Mouse (Mus musculus): ENCODE results near the gene Fgf9. TPM values are rescaled to one million over a fixed set of nuclear protein-coding genes. Genes with fewer than 3 reads are reported as not detected.
A peak's percentile ranks its signal among the peaks of the same experiment; 100 is the strongest.

Fgf9 gene
- polyA plus RNA-seq, 2 experiments, result 5.3 to 10.4 TPM

- Histone ChIP-seq H3K4me2 (replicated peaks; ENCODE audit: low read depth, low read length, severe bottlenecking) (peak overlapping the region; percentile 97), H3K27ac (replicated peaks; ENCODE audit: low read depth, low read length) (no peak overlapping the region), H3K4me1 (ENCODE audit: control insufficient read depth, insufficient read depth, low read length) (peaks cover 18% of the 10 kb centered on the region), H3K4me3 (replicated peaks; ENCODE audit: low read length) (peak overlapping the region; percentile 55), H3K36me3 (ENCODE audit: control insufficient read depth, insufficient read depth, low read length) (no peaks in the 10 kb centered on the region), H3K9me3 (ENCODE audit: control insufficient read depth, low read length) (no peaks in the 10 kb centered on the region), H3K27me3 (ENCODE audit: control insufficient read depth, insufficient read depth, low read length) (peaks cover 55% of the 10 kb centered on the region), H3K9ac (ENCODE audit: low read depth, low read length, severe bottlenecking) (peak overlapping the region; percentile 58)
- ATAC-seq (ENCODE audit: low FRiP score, low read depth) (no peak), DNase-seq (ENCODE audit: low spot score) (no peak)
- 6% methylated on average over 14 of the region's 14 CpGs for WGBS
- TF ChIP-seq POLR2A (IDR thresholded peaks at IDR 0.05; ENCODE audit: borderline replicate concordance, extremely low read depth, insufficient read depth, insufficient read length), result no peak
Measured at GRCm38 (mm10) chr14:58076726-58077255, 6.4 kb downstream of the Fgf9 start.

GRCm38 (mm10) chr14:58079471-58079870 lies 9.1 kb downstream of the Fgf9 start:
- Histone ChIP-seq H3K4me1 (ENCODE audit: control insufficient read depth, insufficient read depth, low read length) (peaks cover 5% of the 10 kb centered on the region; the same call in 1 of the 2 replicates), H3K27me3 (ENCODE audit: control insufficient read depth, insufficient read depth, low read length) (peaks cover 33% of the 10 kb centered on the region), H3K9me3 (ENCODE audit: control insufficient read depth, low read length) (no peaks in the 10 kb centered on the region), H3K9ac (ENCODE audit: low read depth, low read length, severe bottlenecking) (no peak overlapping the region), H3K36me3 (ENCODE audit: control insufficient read depth, insufficient read depth, low read length) (no peaks in the 10 kb centered on the region), H3K27ac (replicated peaks; ENCODE audit: low read depth, low read length) (no peak overlapping the region), H3K4me2 (replicated peaks; ENCODE audit: low read depth, low read length, severe bottlenecking) (no peak overlapping the region), H3K4me3 (replicated peaks; ENCODE audit: low read length) (no peak overlapping the region)
- ATAC-seq (ENCODE audit: low FRiP score, low read depth), result no peak
- 76% methylated on average over 2 of the region's 2 CpGs for WGBS
- DNase-seq (ENCODE audit: low spot score), result no peak
- no peak for TF ChIP-seq POLR2A (IDR thresholded peaks at IDR 0.05; ENCODE audit: borderline replicate concordance, extremely low read depth, insufficient read depth, insufficient read length)

GRCm38 (mm10) chr14:58081955-58082354 lies 11.6 kb downstream of the Fgf9 start:
- no peak overlapping the region for H3K4me3 ChIP-seq (replicated peaks; ENCODE audit: low read length)
- 42% methylated on average over 1 of the region's 1 CpGs for WGBS
- ATAC-seq (ENCODE audit: low FRiP score, low read depth), result no peak
- no peak overlapping the region for H3K27ac ChIP-seq (replicated peaks; ENCODE audit: low read depth, low read length)
- H3K9ac ChIP-seq (ENCODE audit: low read depth, low read length, severe bottlenecking), result no peak overlapping the region
- peaks cover 12% of the 10 kb centered on the region for H3K27me3 ChIP-seq (ENCODE audit: control insufficient read depth, insufficient read depth, low read length)
- H3K36me3 ChIP-seq (ENCODE audit: control insufficient read depth, insufficient read depth, low read length), result no peaks in the 10 kb centered on the region
- TF ChIP-seq POLR2A (IDR thresholded peaks at IDR 0.05; ENCODE audit: borderline replicate concordance, extremely low read depth, insufficient read depth, insufficient read length), result no peak
- H3K4me2 ChIP-seq (replicated peaks; ENCODE audit: low read depth, low read length, severe bottlenecking), result no peak overlapping the region
- no peak for DNase-seq (ENCODE audit: low spot score)
- no peaks in the 10 kb centered on the region for H3K4me1 ChIP-seq (ENCODE audit: control insufficient read depth, insufficient read depth, low read length)
- H3K9me3 ChIP-seq (ENCODE audit: control insufficient read depth, low read length), result no peaks in the 10 kb centered on the region

- ATAC-seq (ENCODE audit: low FRiP score, low read depth), result no peak
- TF ChIP-seq POLR2A (IDR thresholded peaks at IDR 0.05; ENCODE audit: borderline replicate concordance, extremely low read depth, insufficient read depth, insufficient read length), result no peak
- Histone ChIP-seq H3K4me2 (replicated peaks; ENCODE audit: low read depth, low read length, severe bottlenecking) (no peak overlapping the region), H3K27ac (replicated peaks; ENCODE audit: low read depth, low read length) (no peak overlapping the region), H3K27me3 (ENCODE audit: control insufficient read depth, insufficient read depth, low read length) (no peaks in the 10 kb centered on the region), H3K4me1 (ENCODE audit: control insufficient read depth, insufficient read depth, low read length) (no peaks in the 10 kb centered on the region), H3K36me3 (ENCODE audit: control insufficient read depth, insufficient read depth, low read length) (no peaks in the 10 kb centered on the region), H3K9me3 (ENCODE audit: control insufficient read depth, low read length) (no peaks in the 10 kb centered on the region), H3K4me3 (replicated peaks; ENCODE audit: low read length) (no peak overlapping the region), H3K9ac (ENCODE audit: low read depth, low read length, severe bottlenecking) (no peak overlapping the region)
- no peak for DNase-seq (ENCODE audit: low spot score)
- WGBS, result 97% methylated on average over 3 of the region's 3 CpGs
Measured at GRCm38 (mm10) chr14:58084240-58084639, 13.9 kb downstream of the Fgf9 start.

GRCm38 (mm10) chr14:58087326-58087725 lies 17.0 kb downstream of the Fgf9 start:
- no peak overlapping the region for H3K4me2 ChIP-seq (replicated peaks; ENCODE audit: low read depth, low read length, severe bottlenecking)
- no peaks in the 10 kb centered on the region for H3K36me3 ChIP-seq (ENCODE audit: control insufficient read depth, insufficient read depth, low read length)
- no peaks in the 10 kb centered on the region for H3K9me3 ChIP-seq (ENCODE audit: control insufficient read depth, low read length)
- H3K4me3 ChIP-seq (replicated peaks; ENCODE audit: low read length), result no peak overlapping the region
- no peak for TF ChIP-seq POLR2A (IDR thresholded peaks at IDR 0.05; ENCODE audit: borderline replicate concordance, extremely low read depth, insufficient read depth, insufficient read length)
- DNase-seq (ENCODE audit: low spot score) (no peak), ATAC-seq (ENCODE audit: low FRiP score, low read depth) (no peak)
- 56% methylated on average over 4 of the region's 4 CpGs for WGBS
- H3K27me3 ChIP-seq (ENCODE audit: control insufficient read depth, insufficient read depth, low read length), result no peaks in the 10 kb centered on the region
- no peaks in the 10 kb centered on the region for H3K4me1 ChIP-seq (ENCODE audit: control insufficient read depth, insufficient read depth, low read length)
- H3K9ac ChIP-seq (ENCODE audit: low read depth, low read length, severe bottlenecking), result no peak overlapping the region
- H3K27ac ChIP-seq (replicated peaks; ENCODE audit: low read depth, low read length), result no peak overlapping the region

- WGBS, result 77% methylated on average over 5 of the region's 5 CpGs
Measured at GRCm38 (mm10) chr14:58089486-58089885, 19.1 kb downstream of the Fgf9 start.

More at GRCm38 (mm10) chr14:58089486-58089885, 19.1 kb downstream of the Fgf9 start:
- Histone ChIP-seq H3K4me1 (ENCODE audit: control insufficient read depth, insufficient read depth, low read length) (no peaks in the 10 kb centered on the region), H3K9me3 (ENCODE audit: control insufficient read depth, low read length) (no peaks in the 10 kb centered on the region), H3K4me3 (replicated peaks; ENCODE audit: low read length) (no peak overlapping the region), H3K27me3 (ENCODE audit: control insufficient read depth, insufficient read depth, low read length) (no peaks in the 10 kb centered on the region), H3K9ac (ENCODE audit: low read depth, low read length, severe bottlenecking) (no peak overlapping the region), H3K4me2 (replicated peaks; ENCODE audit: low read depth, low read length, severe bottlenecking) (no peak overlapping the region), H3K36me3 (ENCODE audit: control insufficient read depth, insufficient read depth, low read length) (no peaks in the 10 kb centered on the region), H3K27ac (replicated peaks; ENCODE audit: low read depth, low read length) (no peak overlapping the region)
- ATAC-seq (ENCODE audit: low FRiP score, low read depth) (no peak), DNase-seq (ENCODE audit: low spot score) (no peak)
- no peak for TF ChIP-seq POLR2A (IDR thresholded peaks at IDR 0.05; ENCODE audit: borderline replicate concordance, extremely low read depth, insufficient read depth, insufficient read length)
